8 mouse cellular contexts compared by ENCODE assay signal in the genomic region with DNA sequence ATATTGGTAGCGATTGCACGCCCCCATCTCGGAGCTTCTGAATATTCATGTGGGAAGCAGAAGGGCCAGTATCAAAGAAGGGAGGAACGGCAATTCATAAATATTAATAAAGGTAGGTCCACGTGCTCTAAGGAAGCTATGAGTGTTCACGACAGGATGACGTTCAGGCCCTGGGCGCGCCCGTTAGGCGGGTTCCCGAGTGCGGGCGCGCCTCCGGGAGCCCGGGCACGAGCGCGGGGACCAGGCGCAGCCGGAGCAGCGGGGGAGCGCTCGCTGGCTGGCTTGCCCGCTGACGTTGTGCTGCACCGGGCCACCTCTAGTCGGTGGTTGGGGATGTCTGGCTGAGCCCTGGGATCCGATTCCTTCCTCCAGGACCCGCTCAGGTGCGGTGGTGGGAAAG. TPM values are rescaled to one million over a fixed set of nuclear protein-coding genes. Genes with fewer than 3 reads are reported as not detected.
A peak's percentile ranks its signal among the peaks of the same experiment; 100 is the strongest.
DNase-seq lines count a peak whose midpoint lies in the region; ATAC-seq and TF ChIP-seq lines count a peak whose summit lies in the region.

No protein-coding gene starts in this region.

- no peak for TF ChIP-seq EP300 in stomach, postnatal 0 days (optimal IDR thresholded peaks at IDR 0.05)

- DNase-seq in CD4-positive helper T cell, adult 2 months (ENCODE audit: low read depth, low spot score), result peak; percentile 16
- DNase-seq in brain, embryonic 18.5 days (ENCODE audit: low read depth, low spot score), result peak; percentile 86
- DNase-seq in forebrain, embryonic 10.5 days (ENCODE audit: extremely low spot score, low spot score), result peak; percentile 81
- peak; percentile 73 for DNase-seq in stomach, postnatal 0 days (ENCODE audit: low spot score)

- H3K9me3 ChIP-seq in forebrain, embryonic 10.5 days, result no peaks in the 10 kb centered on the region; the same call in 1 of the 2 replicates
- no peaks in the 10 kb centered on the region for H3K9me3 ChIP-seq in heart, embryonic 12.5 days (replicated peaks)
- H3K9me3 ChIP-seq in kidney, embryonic 15.5 days (replicated peaks), result no peaks in the 10 kb centered on the region
- H3K9me3 ChIP-seq in limb, embryonic 13.5 days, result no peaks in the 10 kb centered on the region
- H3K9me3 ChIP-seq in midbrain, embryonic 15.5 days, result no peaks in the 10 kb centered on the region
- H3K9me3 ChIP-seq in stomach, postnatal 0 days (ENCODE audit: control insufficient read depth, low read length), result no peaks in the 10 kb centered on the region

- peak overlapping the region; percentile 94 for H3K4me2 ChIP-seq in heart, embryonic 12.5 days
- peak overlapping the region; percentile 86 for H3K4me2 ChIP-seq in kidney, embryonic 15.5 days
- H3K4me2 ChIP-seq in limb, embryonic 13.5 days (replicated peaks), result peak overlapping the region; percentile 75
- peak overlapping the region; percentile 78 for H3K4me2 ChIP-seq in midbrain, embryonic 15.5 days
- H3K4me2 ChIP-seq in stomach, postnatal 0 days (replicated peaks; ENCODE audit: low read depth), result peak overlapping the region; percentile 66

- peak overlapping the region; percentile 93 for H3K27ac ChIP-seq in forebrain, embryonic 10.5 days
- H3K27ac ChIP-seq in heart, embryonic 12.5 days (ENCODE audit: poor library complexity, severe bottlenecking), result no peak overlapping the region
- H3K27ac ChIP-seq in kidney, embryonic 15.5 days, result no peak overlapping the region
- H3K27ac ChIP-seq in limb, embryonic 13.5 days, result no peak overlapping the region
- H3K27ac ChIP-seq in midbrain, embryonic 15.5 days, result peak overlapping the region; percentile 96
- no peak overlapping the region for H3K27ac ChIP-seq in stomach, postnatal 0 days (replicated peaks)

- ATAC-seq in heart, embryonic 12.5 days (ENCODE audit: insufficient number of reproducible peaks, low FRiP score), result peak; percentile 83
- peak; percentile 93 for ATAC-seq in kidney, embryonic 15.5 days (replicated peaks; ENCODE audit: low FRiP score)
- peak; percentile 93 for ATAC-seq in limb, embryonic 13.5 days (ENCODE audit: low FRiP score, low read depth)
- ATAC-seq in midbrain, embryonic 15.5 days (replicated peaks), result peak; percentile 93
- peak; percentile 95 for ATAC-seq in stomach, postnatal 0 days (ENCODE audit: low FRiP score, low TSS enrichment)

- peaks cover 36% of the 10 kb centered on the region for H3K4me1 ChIP-seq in forebrain, embryonic 10.5 days
- peaks cover 6% of the 10 kb centered on the region for H3K4me1 ChIP-seq in heart, embryonic 12.5 days (replicated peaks)
- H3K4me1 ChIP-seq in kidney, embryonic 15.5 days, result peaks cover 11% of the 10 kb centered on the region; the same call in 1 of the 2 replicates
- H3K4me1 ChIP-seq in limb, embryonic 13.5 days, result peaks cover 10% of the 10 kb centered on the region; the same call in 1 of the 2 replicates
- H3K4me1 ChIP-seq in midbrain, embryonic 15.5 days, result peaks cover 38% of the 10 kb centered on the region
- no peaks in the 10 kb centered on the region for H3K4me1 ChIP-seq in stomach, postnatal 0 days (replicated peaks; ENCODE audit: control insufficient read depth, insufficient read depth)

- peak overlapping the region; percentile 62 for H3K9ac ChIP-seq in heart, embryonic 12.5 days
- H3K9ac ChIP-seq in kidney, embryonic 15.5 days, result no peak overlapping the region
- peak overlapping the region; percentile 63 for H3K9ac ChIP-seq in limb, embryonic 13.5 days
- peak overlapping the region; percentile 81 for H3K9ac ChIP-seq in midbrain, embryonic 15.5 days
- H3K9ac ChIP-seq in stomach, postnatal 0 days (ENCODE audit: low read length), result peak overlapping the region; percentile 41

- no peak for TF ChIP-seq CTCF in stomach, postnatal 0 days (IDR thresholded peaks at IDR 0.05; ENCODE audit: low read depth)

- peaks cover 19% of the 10 kb centered on the region for H3K36me3 ChIP-seq in forebrain, embryonic 10.5 days (replicated peaks)
- no peaks in the 10 kb centered on the region for H3K36me3 ChIP-seq in heart, embryonic 12.5 days
- no peaks in the 10 kb centered on the region for H3K36me3 ChIP-seq in kidney, embryonic 15.5 days
- H3K36me3 ChIP-seq in limb, embryonic 13.5 days, result no peaks in the 10 kb centered on the region
- no peaks in the 10 kb centered on the region for H3K36me3 ChIP-seq in midbrain, embryonic 15.5 days (replicated peaks)
- H3K36me3 ChIP-seq in stomach, postnatal 0 days (ENCODE audit: control insufficient read depth, insufficient read depth, low read length), result no peaks in the 10 kb centered on the region

- H3K4me3 ChIP-seq in forebrain, embryonic 10.5 days, result peak overlapping the region; percentile 66
- H3K4me3 ChIP-seq in heart, embryonic 12.5 days, result peak overlapping the region; percentile 51
- H3K4me3 ChIP-seq in kidney, embryonic 15.5 days (replicated peaks), result peak overlapping the region; percentile 52
- peak overlapping the region; percentile 48 for H3K4me3 ChIP-seq in limb, embryonic 13.5 days
- H3K4me3 ChIP-seq in midbrain, embryonic 15.5 days, result peak overlapping the region; percentile 88
- peak overlapping the region; percentile 43 for H3K4me3 ChIP-seq in stomach, postnatal 0 days (ENCODE audit: low read depth, low read length)

- under 1% methylated on average over 32 of the region's 32 CpGs for WGBS in forebrain, embryonic 10.5 days
- under 1% methylated on average over 32 of the region's 32 CpGs for WGBS in heart, embryonic 12.5 days
- WGBS in kidney, embryonic 15.5 days, result under 1% methylated on average over 32 of the region's 32 CpGs
- under 1% methylated on average over 32 of the region's 32 CpGs for WGBS in limb, embryonic 13.5 days
- under 1% methylated on average over 32 of the region's 32 CpGs for WGBS in midbrain, embryonic 15.5 days
- WGBS in stomach, postnatal 0 days, result under 1% methylated on average over 29 of the region's 32 CpGs

- H3K27me3 ChIP-seq in forebrain, embryonic 10.5 days (ENCODE audit: poor library complexity, severe bottlenecking), result 0 out of 2 replicates have a peak, but pooled peaks cover 12% of the 10 kb centered on the region
- H3K27me3 ChIP-seq in heart, embryonic 12.5 days (replicated peaks), result peaks cover 20% of the 10 kb centered on the region
- peaks cover 30% of the 10 kb centered on the region for H3K27me3 ChIP-seq in kidney, embryonic 15.5 days
- H3K27me3 ChIP-seq in limb, embryonic 13.5 days, result peaks cover 32% of the 10 kb centered on the region
- no peaks in the 10 kb centered on the region for H3K27me3 ChIP-seq in midbrain, embryonic 15.5 days (replicated peaks)
- no peaks in the 10 kb centered on the region for H3K27me3 ChIP-seq in stomach, postnatal 0 days (ENCODE audit: control insufficient read depth, insufficient read depth, low read length)

RNA-seq across cellular contexts. Expression of a gene that starts 10.9 kb away (rescaled TPM):
- 184 and 186 TPM in 2 replicates for polyA plus RNA-seq in forebrain, embryonic 10.5 days (2016; fragmentation: Nextera tagmentation; extraction: Ambion mirVana)
- polyA plus RNA-seq in heart, embryonic 12.5 days (2016; fragmentation: Nextera tagmentation; extraction: Ambion mirVana), result 1.5 and 2.0 TPM in 2 replicates
- polyA plus RNA-seq in kidney, embryonic 15.5 days (2015; fragmentation: Nextera tagmentation; extraction: Ambion mirVana), result 5.1 and 7.2 TPM in 2 replicates
- 33.1 and 36.7 TPM in 2 replicates for polyA plus RNA-seq in limb, embryonic 13.5 days (2015; fragmentation: Nextera tagmentation; extraction: Ambion mirVana)
- polyA plus RNA-seq in midbrain, embryonic 15.5 days (2015; fragmentation: Nextera tagmentation; extraction: Ambion mirVana), result 586 and 588 TPM in 2 replicates
- polyA plus RNA-seq in stomach, postnatal 0 days (2015; fragmentation: Nextera tagmentation; extraction: Ambion mirVana), result 6.8 and 9.0 TPM in 2 replicates

RNA-seq across cellular contexts. Expression of a gene that starts 35.3 kb away (rescaled TPM):
- polyA plus RNA-seq in forebrain, embryonic 10.5 days (2016; fragmentation: Nextera tagmentation; extraction: Ambion mirVana), result 101 and 106 TPM in 2 replicates
- polyA plus RNA-seq in heart, embryonic 12.5 days (2016; fragmentation: Nextera tagmentation; extraction: Ambion mirVana), result 81.5 and 81.7 TPM in 2 replicates
- 114 and 116 TPM in 2 replicates for polyA plus RNA-seq in kidney, embryonic 15.5 days (2015; fragmentation: Nextera tagmentation; extraction: Ambion mirVana)
- polyA plus RNA-seq in limb, embryonic 13.5 days (2015; fragmentation: Nextera tagmentation; extraction: Ambion mirVana), result 102 and 103 TPM in 2 replicates
- 113 and 115 TPM in 2 replicates for polyA plus RNA-seq in midbrain, embryonic 15.5 days (2015; fragmentation: Nextera tagmentation; extraction: Ambion mirVana)
- polyA plus RNA-seq in stomach, postnatal 0 days (2015; fragmentation: Nextera tagmentation; extraction: Ambion mirVana), result 77.3 and 82.5 TPM in 2 replicates

Comparison
In these comparisons a context has a peak if more than half of its experiments do, and no peak if none do; other contexts are left out.
1. DNase-seq: peak in every context shown above with its lines; median percentile 86 in brain, embryonic 18.5 days; 81 in forebrain, embryonic 10.5 days; 73 in stomach, postnatal 0 days; 16 in CD4-positive helper T cell, adult 2 months.
2. H3K27ac ChIP-seq: peak in forebrain, embryonic 10.5 days (single experiment) and midbrain, embryonic 15.5 days (single experiment); none in heart, embryonic 12.5 days (single experiment), kidney, embryonic 15.5 days (single experiment), limb, embryonic 13.5 days (single experiment) and stomach, postnatal 0 days (single experiment).
3. Peak in every context shown above with its lines, with median percentiles within 50 percentile points of each other: H3K4me3 ChIP-seq, ATAC-seq and H3K4me2 ChIP-seq.